Mouse (Mus musculus): Measurements from ENCODE around the gene Skiv2l.
"Not testable (repeated sequence)": the region's sequence is repeated elsewhere in the genome, so short reads cannot be mapped to it uniquely, and the experiment has no call there.

The Skiv2l gene

DNA sequence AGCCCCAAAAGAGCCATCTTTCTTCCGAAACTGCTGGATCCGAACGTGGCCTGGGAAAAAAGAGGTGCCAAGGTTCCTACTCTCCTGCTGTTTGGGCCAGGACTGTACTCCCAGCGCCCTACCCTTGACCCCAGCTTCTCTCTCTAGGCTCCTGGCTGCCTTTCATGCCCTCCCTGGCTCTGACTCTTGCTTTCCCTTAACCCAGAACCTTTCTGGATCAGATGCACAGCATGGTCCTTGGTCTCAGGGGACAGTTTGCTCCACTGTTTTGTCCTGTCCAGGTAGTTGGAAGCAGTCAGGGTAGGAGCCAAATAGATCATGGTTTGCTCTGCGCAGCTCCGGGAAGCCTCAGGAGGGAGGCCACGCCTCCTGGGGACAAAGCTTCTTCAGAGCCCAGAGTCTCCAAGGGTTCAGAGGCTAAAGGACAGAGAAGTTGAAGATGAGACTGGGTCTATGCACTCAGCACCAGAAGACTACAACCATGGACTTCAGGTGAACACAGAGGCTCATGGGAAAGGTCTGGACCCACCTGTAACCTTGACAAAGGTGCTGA is 35.1 kb downstream of the Skiv2l start:
- no peak for DNase-seq (ENCODE audit: low read depth, low spot score)

DNA sequence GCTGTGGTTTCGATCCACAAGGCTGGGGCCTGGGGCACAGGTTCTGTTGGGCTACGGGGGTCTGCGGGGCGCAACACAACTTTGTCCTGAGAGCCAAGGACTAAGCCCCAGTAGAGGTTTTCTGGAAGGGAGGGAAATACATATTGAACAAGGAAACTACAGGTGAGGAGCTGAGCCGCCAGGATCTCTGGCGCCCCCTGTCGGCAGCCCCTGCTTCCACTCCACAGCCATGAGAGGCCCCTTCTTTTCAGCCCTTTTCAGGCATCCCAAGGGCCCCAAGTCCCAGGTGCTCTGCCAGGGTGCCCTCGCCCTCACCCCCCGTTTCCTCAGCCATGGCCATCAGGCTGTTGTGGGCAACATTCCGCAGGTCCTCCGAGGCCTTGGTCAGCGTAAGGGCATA is 36.3 kb downstream of the Skiv2l start:
- peak; percentile 30 for DNase-seq (ENCODE audit: low read depth, low spot score)

DNA sequence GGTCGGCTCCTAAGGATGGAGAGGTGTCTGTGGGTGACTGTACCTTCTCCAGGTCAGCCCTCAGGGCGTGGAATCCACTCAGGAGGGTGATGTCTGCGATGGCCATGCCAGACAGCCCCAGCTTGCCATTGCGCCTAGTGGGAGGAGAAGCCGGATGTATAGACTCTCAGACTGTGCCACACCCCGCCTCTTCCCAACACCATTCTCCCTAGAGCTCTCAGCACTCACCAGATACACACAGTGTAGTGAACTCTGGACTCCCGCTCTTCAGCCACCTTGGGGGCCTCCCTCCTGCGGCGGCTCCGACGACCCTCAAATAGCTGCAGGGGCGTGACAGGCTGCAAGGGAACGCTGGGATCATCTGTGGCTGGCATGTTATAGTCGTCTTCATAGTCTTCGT is 38.7 kb downstream of the Skiv2l start:
- no peak for DNase-seq (ENCODE audit: low read depth, low spot score)

DNA sequence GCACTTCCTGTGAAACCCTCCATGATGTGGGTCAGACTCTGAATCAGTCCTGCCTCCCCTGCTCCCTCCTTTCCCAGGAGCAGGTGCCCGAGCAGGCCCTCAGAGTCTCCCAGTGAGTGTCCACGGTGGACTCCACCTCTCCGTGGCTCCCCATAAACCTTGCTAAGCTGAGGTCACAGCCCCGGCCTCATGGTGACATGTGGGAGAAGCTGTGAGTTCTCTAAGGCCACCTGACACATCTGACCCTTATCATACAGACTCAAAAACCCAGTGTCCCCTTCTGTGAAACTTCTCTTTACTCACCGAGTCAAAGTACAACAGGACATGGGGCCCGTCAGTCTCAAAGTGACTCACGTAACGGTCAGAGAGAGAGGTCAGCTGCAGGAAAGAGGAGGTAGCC is 39.2 kb downstream of the Skiv2l start:
- not testable (repeated sequence) for DNase-seq (ENCODE audit: low read depth, low spot score)

DNA sequence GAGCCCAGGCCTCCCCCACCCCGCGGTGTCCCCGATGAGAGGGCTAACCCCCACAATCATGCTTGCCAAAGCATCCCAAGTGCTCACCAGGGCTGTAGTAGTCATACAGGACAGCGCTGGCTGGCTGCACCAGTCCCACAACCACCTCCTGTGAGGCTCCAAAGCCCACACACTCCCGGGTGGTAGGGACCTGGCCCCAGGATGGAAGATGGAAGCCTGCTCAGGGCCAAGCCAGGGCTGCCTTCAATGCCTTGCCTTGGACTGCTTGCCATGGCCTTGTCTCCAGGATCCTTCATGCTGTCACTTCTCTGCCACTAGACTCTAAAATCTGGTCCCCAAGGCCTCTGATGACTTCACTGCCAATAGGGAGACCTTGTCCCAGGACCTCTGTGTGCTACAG is 39.6 kb downstream of the Skiv2l start:
- DNase-seq (ENCODE audit: low read depth, low spot score) = not testable (repeated sequence)

DNA sequence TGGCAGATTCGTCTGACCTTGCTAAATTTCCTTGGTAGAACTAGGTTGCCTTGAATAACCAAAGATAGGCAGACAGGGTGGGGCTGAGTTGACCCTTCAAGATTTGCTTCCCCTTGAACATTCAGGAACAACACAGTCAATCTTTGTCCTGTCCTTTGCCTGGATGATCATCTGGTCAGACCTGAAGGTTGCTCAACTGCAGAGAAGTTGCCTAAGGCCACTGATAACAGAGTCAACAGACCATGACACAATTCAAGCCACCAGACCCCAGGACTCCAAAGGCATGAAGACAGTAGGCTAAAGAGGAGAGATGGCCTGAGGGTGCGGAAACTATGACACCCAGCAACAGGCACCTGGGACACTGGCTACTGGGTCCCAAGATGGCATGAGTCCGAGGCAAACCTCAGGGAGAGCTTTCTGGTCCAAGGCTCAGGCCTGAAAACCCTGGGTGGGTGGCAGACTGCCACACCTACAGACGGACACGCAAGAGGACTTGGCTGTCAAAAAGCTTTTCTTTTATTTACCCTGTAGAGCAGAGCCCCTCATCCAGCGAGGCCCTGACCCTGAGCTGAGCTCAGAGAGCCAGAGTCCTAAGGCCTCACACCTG is 41.3 kb downstream of the Skiv2l start:
- DNase-seq (ENCODE audit: low read depth, low spot score) = no peak

DNA sequence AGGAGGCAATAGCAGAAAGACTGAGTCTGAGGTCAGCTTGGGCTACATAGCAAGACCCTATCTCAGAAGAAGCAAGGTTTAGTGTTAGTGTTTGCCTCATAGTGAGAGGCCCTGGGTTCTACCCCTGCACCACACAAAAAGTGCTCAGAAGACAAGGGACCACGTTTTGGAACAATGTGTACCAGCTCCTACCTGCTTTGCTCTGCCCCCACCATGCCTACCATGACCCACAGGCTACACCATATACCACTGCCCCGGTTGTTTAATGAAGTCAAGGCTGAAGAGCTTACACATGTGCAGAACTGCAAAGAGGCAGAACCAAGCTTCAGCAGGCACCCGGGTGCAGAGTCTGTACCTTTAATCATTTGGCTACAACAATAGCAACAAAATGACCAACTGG is 42.8 kb downstream of the Skiv2l start:
- no peak for DNase-seq (ENCODE audit: low read depth, low spot score)

DNA sequence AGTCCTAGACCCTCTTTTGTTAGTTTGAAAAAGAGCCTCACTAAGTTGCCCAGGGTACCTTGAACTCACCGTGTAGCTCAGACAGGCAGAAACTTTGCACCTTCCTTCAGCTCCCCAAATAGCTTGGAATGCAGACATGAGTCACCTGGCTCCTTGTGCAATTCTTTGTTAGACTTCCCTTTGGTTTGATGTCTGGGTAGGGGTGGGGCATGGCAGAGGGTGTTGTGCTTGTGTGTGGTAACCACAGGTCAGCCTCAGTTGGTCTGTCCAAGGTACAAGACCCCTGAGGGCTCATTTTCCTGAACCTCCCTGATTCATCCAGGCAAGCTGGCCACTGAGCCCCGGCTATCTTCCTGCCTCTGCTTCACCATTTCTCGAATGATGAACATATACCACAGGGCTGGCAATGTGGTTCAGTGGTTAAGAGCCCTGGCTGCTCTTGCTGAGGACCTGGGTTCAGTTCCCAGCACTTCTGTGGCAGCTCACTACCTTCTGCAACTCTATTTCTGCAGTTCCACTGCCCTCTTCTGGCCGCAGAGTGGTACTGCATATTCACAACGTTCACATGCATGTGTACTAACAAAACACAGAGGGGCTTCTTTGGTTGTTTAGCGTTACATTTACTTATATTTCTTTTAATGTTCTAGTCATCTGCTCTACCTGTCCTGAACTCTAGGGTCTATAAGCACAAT is 45.0 kb downstream of the Skiv2l start:
- DNase-seq (ENCODE audit: low read depth, low spot score) = no peak

DNA sequence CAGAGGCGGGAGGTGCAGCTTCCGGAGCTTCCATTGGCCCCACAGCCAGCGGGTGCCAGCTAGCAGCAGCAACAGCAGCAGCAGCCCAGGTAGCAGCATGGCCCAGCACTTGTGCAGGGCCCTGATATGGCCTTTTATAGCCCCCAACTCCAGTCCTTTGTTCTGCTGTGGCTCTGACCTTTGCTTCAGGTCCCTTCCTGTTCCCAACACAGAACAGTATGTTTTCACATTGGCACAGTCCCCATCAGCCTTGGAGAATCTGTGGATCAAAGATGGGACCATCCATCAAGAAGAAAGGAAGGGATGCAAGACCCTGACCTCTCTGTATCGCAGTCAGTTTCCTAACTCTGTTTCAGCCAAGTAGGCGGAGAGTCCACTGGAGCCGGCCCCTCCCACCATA is 45.7 kb downstream of the Skiv2l start, which contains the start of gene Cyp21a1:
Gene Cyp21a1, minus strand, starts transcription at position 261 of the 400 bp plus-strand sequence.
- not testable (repeated sequence) for DNase-seq (ENCODE audit: low read depth, low spot score)

DNA sequence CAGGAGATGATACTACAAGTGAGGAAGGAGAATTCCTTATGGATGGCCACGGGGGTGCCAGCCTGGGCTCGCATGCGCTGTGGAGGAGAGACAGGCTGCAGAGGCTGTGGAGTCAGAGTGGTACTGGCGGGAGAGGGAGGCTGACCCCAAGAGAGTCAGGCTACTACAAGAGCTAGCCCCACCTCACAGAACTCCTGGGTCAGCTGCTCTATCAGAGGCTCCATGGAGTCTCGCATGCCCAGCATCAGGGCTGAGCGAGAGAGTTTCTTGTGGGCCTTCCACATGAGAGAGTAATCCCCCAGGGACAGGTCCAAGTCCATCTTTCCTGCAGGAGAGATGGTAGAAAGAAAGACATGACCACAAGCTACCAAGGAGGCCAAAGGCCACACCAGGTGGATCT is 46.6 kb downstream of the Skiv2l start:
- DNase-seq (ENCODE audit: low read depth, low spot score) = not testable (repeated sequence)

DNA sequence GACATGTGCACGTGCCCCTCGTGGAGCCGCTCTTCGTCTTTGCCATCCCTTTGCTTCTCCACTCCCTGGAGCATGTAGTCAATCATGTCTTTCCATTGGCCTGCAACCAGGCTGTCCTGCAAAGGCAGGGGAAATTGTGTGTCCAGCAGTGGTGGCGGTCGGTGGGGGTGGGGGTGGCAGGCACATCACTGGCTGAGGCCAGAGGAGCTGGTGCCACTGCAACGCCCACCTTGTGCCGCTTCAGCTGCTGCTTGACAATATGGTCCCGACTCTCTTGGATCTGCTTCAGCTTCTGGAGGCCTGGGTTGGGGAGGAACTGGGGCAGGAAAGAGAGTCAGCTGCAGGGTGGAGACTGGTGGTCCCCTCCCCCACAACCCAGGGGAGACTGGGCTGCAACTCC is 47.3 kb downstream of the Skiv2l start:
- not testable (repeated sequence) for DNase-seq (ENCODE audit: low read depth, low spot score)

DNA sequence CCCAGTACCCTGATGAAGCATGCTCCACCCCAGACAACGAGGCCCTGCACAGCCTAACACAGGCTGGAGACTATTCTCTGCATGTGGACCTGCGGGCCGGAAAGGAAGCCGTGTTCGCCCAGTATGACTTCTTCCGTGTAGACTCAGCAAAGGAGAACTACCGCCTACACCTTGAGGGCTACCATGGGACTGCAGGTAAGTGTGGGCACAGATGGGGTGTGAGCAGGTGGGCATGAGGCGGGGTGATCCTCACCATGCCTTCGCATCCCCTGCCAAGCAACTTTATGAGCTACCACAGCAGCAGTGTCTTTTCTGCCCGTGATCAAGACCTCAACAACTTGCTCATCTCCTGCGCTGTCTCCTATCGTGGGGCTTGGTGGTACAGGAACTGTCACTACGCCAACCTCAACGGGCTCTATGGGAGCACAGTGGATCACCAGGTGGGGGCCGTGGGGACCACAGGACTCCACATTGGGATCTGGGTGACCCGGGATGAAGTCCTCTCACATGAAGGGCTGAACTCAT is 49.2 kb downstream of the Skiv2l start:
- DNase-seq (ENCODE audit: low read depth, low spot score) = not testable (repeated sequence)

DNA sequence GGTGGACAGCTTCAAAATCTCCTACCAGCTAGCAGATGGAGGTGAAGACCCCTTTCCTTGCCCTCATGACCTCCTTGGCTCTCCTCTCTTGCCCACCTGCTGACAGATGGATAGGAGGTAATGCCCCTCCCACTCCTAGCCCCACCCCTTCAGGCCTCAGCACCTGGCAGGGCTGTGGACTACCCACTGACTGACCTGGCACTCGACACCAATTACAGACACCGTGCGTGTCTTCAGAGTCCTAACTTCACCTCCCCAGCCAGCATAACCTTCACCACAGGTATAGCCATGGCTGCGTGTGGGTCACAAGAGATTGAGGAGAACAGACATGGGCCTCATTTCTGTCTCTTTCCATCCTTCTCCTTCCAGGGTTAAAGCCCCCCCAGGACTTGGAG is 50.5 kb downstream of the Skiv2l start:
- no peak for DNase-seq (ENCODE audit: low read depth, low spot score)

DNA sequence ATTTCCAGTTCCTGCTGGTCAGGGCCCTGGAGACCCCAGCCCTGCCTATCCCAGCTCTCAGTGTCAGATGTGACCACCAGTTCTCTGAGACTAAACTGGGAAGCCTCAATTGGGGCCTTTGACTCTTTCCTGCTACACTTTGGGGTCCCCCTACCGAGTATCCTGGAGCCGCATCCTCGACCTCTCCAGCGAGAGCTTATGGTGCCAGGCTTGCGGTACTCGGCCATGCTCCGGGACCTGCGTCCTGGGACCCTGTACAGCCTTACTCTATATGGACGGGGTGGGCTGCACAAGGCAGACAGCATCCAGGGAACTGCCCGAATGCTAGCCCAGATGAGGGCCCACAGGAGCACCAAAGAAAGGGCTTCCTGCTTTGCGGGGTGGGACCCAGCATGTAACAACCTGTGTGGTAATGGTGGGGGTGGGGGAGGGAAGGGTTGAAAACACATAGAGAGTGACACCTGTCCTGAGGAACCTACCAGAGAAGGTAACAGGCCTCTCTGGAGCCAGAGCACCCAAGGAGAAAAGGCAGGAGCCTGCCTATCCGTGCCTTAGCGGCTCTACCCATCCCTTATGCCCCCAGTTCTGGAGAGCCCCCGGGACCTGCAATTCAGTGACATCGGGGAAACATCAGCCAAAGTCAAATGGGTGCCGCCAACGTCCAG is 51.0 kb downstream of the Skiv2l start:
- no peak for DNase-seq (ENCODE audit: low read depth, low spot score)

DNA sequence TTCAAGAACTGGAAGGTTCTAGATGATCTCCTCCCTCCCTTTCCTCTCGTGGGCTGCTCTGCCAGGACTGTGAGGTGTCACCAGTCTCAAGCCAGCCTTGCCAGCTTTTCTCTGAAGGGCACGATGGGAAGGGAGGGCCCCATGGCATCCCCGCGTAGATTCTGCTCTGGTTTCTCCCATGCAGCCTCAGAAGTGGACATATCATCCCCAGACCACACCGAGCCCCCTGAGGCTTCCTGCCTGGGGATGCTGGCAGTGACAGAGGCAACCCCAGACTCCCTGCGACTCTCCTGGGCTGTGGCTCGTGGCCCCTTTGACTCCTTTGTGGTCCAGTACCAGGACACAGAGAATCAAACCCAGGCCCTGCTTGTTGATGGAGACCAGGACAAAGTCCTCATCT is 51.9 kb downstream of the Skiv2l start:
- DNase-seq (ENCODE audit: low read depth, low spot score) = not testable (repeated sequence)

DNA sequence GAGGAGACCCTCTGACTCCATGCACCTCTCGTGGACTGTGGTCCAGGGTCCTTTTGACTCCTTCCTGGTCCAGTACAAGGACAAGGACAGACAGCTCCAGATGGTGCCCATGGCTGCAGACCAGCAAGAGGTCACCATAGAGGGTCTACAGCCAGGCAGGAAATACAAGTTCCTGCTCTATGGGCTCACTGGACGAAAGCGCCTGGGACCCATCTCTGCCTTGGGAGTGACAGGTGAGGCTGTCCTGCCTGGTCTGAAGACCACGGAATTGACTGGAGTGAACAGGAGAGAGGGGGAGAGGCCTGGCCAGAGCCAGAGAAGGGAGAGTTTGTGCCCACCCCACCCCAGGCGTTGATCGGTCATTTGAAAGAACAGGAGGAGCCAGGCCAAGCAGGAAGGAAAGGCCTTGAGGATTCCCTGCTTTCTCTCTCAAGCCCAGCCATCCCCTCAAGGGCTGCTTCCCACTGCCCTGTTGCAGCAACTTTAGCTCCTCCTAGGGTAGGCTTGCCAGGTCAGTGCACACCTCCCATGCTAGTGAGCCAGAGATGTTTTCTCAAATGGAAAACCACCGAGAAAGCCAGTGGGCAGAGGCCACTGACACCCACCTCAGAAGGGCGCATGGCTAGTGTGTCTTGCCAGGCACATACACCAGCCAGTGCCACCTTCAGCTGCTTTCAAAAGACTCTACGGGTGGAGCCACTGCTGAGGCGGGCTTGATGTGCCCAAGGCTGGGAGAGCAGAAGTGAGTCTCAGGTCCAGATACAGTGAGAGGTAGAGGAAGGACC is 52.6 kb downstream of the Skiv2l start:
- DNase-seq (ENCODE audit: low read depth, low spot score) = not testable (repeated sequence)

DNA sequence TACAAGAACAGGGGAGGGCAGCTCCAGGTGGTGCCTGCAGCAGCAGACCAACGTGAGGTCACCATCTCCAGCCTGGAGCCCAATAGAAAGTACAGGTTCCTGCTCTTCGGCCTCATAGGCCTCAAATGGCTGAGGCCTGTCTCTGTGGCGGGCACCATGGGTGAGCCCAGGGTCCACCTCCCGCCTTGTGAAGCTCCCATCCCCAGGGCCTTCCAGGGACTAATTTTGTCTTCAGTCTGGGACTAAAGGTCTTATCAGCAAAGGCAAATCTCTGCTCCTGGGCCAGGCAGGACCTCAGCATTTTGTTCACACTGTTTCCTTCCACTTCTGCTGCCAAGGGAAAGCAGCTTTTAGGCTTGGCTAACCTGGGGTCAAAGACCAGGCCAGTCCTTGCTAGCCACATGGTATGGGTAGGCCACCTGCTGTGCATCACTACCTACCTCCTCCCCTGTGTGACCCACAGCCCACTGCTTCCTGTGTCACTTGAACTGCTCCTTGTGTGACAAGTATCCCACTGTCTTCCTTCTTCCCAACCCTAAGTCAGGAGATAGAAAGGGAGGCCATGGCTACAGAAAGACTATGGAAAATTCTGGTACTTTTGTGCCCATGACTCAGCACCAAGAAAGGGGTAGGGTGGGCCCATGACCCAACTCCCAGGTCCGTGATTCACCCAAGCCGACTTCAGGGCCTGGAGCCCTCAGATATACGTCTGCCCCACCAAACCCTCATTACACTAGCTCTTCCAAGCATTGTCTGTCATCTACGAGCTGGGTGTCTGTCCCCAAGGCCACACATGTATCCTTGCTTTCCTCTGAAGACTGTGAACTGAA is 53.5 kb downstream of the Skiv2l start:
- no peak for DNase-seq (ENCODE audit: low read depth, low spot score)

DNA sequence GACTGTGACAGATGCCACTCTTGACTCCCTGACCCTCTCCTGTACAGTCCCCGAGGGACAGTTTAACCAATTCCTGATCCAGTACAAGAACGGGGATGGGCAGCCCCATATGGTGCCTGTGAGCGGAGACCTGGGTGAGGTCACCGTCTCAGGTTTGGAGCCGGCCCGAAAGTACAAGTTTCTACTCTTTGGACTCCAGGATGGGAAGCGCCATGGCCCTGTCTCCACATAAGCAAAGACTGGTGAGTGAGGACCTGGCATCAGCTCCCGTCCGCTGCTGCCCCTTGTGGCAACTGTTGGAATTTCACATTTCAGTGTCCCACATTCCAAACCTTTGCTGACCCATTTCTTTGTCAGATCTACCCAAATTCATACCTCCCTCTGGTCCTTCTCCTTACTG is 54.4 kb downstream of the Skiv2l start:
- peak; percentile 7 for DNase-seq (ENCODE audit: low read depth, low spot score)

DNA sequence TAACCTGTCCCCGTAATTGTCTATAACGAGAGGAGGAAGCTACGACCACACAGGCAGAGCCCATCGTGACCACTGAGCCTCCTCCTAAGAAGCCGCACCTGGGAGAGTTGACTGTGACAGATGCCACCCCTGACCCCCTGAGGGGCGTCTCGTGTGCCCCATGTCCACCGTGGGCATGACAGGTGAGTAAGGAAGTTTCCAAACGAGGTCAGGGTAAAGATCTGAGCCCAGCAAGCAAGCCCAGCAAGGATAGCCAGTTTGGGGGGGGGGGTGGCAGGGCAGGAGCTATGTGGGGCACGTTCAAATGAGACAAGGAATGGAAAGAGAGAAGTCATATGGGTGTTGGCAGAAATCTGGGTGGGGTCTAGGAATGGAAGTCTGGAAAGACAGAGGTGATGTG is 55.0 kb downstream of the Skiv2l start:
- DNase-seq (ENCODE audit: low read depth, low spot score) = no peak
